Mouse (Mus musculus): ENCODE measurements around the gene Atp2b1. TPM values are rescaled to one million over a fixed set of nuclear protein-coding genes. Genes with fewer than 3 reads are reported as not detected.
"Not testable (repeated sequence)": the region's sequence is repeated elsewhere in the genome, so short reads cannot be mapped to it uniquely, and the experiment has no call there.

The Atp2b1 gene
- polyA plus RNA-seq, 1 experiment from 2014 or later: 96.2 TPM

DNA sequence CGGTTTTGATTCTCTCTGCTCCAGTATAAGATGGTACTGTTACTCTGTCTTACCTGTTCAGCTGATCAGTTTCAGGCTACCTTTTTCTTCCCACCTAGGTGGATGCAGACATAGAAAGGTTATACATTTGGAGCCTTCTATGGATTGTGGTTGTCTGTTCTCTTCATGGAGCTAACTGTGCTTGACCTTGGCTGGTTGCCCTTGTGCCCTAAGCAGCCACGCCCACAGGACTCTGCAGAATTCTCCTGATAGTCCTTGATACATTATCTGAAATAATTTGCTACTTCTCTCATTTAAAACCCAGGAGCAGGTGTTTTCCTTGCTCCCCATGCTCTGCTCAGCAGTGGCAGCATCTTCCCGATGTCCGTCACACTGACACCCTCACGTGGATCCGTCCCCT lies 61.4 kb downstream of the Atp2b1 start:
- DNase-seq (ENCODE audit: low spot score): no peak
- Histone ChIP-seq H3K9me3 (ENCODE audit: control insufficient read depth, low read length) (no peaks in the 10 kb centered on the region), H3K4me1 (ENCODE audit: control insufficient read depth, insufficient read depth, low read length) (0 out of 2 replicates have a peak, but pooled peaks cover 4% of the 10 kb centered on the region), H3K4me3 (ENCODE audit: low read depth, low read length) (no peak overlapping the region), H3K27ac (replicated peaks; ENCODE audit: low read depth, low read length) (no peak overlapping the region), H3K27me3 (ENCODE audit: control insufficient read depth, insufficient read depth, low read length) (no peaks in the 10 kb centered on the region), H3K36me3 (ENCODE audit: control insufficient read depth, insufficient read depth, low read length) (0 out of 2 replicates have a peak, but pooled peaks cover 2% of the 10 kb centered on the region), H3K4me2 (ENCODE audit: low read depth, severe bottlenecking) (no peak overlapping the region), H3K9ac (ENCODE audit: low read length) (no peak overlapping the region)
- no peak for ATAC-seq (ENCODE audit: insufficient number of reproducible peaks, low FRiP score, low TSS enrichment, low read depth)
- WGBS: 80% methylated on average over 6 of the region's 6 CpGs

GRCm38 (mm10) chr10:98976877-98977494 lies 62.8 kb downstream of the Atp2b1 start:
- WGBS: 54% methylated on average over 6 of the region's 6 CpGs

DNA sequence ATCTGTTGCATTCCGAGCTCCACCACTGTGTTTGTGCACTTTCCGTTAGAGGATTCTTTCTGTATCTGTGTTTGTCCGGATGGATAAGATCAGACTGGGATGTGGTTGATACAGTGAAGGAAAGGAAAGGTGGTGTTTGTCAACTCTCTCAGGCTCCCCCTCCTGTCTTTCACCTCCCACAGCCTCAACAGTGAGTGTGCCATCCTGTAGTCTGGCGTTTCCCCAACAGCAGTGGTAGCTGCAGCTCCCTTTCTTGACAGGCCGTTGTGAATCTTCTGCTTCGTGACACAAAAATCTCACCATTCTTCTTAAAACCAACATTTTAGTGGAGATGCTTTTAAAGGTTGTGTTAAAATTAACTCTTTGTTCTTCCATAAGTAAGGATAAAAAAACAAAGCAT lies 64.6 kb downstream of the Atp2b1 start:
- WGBS: 83% methylated on average over 6 of the region's 6 CpGs
- Histone ChIP-seq H3K4me1 (ENCODE audit: control insufficient read depth, insufficient read depth, low read length) (0 out of 2 replicates have a peak, but pooled peaks cover 4% of the 10 kb centered on the region), H3K9ac (ENCODE audit: low read length) (no peak overlapping the region), H3K4me2 (ENCODE audit: low read depth, severe bottlenecking) (no peak overlapping the region), H3K27me3 (ENCODE audit: control insufficient read depth, insufficient read depth, low read length) (no peaks in the 10 kb centered on the region), H3K9me3 (ENCODE audit: control insufficient read depth, low read length) (no peaks in the 10 kb centered on the region), H3K4me3 (ENCODE audit: low read depth, low read length) (no peak overlapping the region), H3K36me3 (ENCODE audit: control insufficient read depth, insufficient read depth, low read length) (no peaks in the 10 kb centered on the region), H3K27ac (replicated peaks; ENCODE audit: low read depth, low read length) (no peak overlapping the region)
- DNase-seq (ENCODE audit: low spot score) (no peak), ATAC-seq (ENCODE audit: insufficient number of reproducible peaks, low FRiP score, low TSS enrichment, low read depth) (no peak)

More at GRCm38 (mm10) chr10:98976877-98977494, 62.8 kb downstream of the Atp2b1 start:
- H3K36me3 ChIP-seq (ENCODE audit: control insufficient read depth, insufficient read depth, low read length): 0 out of 2 replicates have a peak, but pooled peaks cover 2% of the 10 kb centered on the region
- H3K9me3 ChIP-seq (ENCODE audit: control insufficient read depth, low read length): no peaks in the 10 kb centered on the region
- H3K27ac ChIP-seq (replicated peaks; ENCODE audit: low read depth, low read length): no peak overlapping the region
- 0 out of 2 replicates have a peak, but pooled peaks cover 4% of the 10 kb centered on the region for H3K4me1 ChIP-seq (ENCODE audit: control insufficient read depth, insufficient read depth, low read length)
- ATAC-seq (ENCODE audit: insufficient number of reproducible peaks, low FRiP score, low TSS enrichment, low read depth) (no peak), DNase-seq (ENCODE audit: low spot score) (no peak)
- no peaks in the 10 kb centered on the region for H3K27me3 ChIP-seq (ENCODE audit: control insufficient read depth, insufficient read depth, low read length)
- no peak overlapping the region for H3K4me2 ChIP-seq (ENCODE audit: low read depth, severe bottlenecking)
- H3K9ac ChIP-seq (ENCODE audit: low read length): no peak overlapping the region
- no peak overlapping the region for H3K4me3 ChIP-seq (ENCODE audit: low read depth, low read length)

DNA sequence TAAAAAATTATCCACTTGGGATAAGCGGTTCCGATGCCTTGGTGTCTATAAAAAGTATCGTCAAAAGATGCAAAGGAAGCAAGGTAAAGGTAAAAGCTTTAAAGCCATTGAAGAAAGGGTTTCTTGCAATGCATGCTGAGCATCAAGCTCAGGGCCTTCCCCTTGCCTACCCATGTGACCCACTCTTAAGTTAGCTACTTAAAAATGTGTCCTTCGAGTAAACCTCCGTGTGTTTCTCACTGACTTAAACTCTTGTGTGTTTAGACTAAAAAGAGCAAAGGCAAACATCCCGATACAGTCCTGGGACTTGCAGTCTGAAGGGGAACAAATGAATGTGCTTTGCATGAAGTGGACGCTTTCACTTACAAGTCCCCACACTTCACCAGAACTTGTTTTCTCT lies 65.1 kb downstream of the Atp2b1 start:
- DNase-seq (ENCODE audit: low spot score): no peak
- H3K27ac ChIP-seq (replicated peaks; ENCODE audit: low read depth, low read length): no peak overlapping the region
- no peak overlapping the region for H3K4me3 ChIP-seq (ENCODE audit: low read depth, low read length)
- no peaks in the 10 kb centered on the region for H3K27me3 ChIP-seq (ENCODE audit: control insufficient read depth, insufficient read depth, low read length)
- H3K9me3 ChIP-seq (ENCODE audit: control insufficient read depth, low read length): no peaks in the 10 kb centered on the region
- no peaks in the 10 kb centered on the region for H3K36me3 ChIP-seq (ENCODE audit: control insufficient read depth, insufficient read depth, low read length)
- H3K4me1 ChIP-seq (ENCODE audit: control insufficient read depth, insufficient read depth, low read length): 0 out of 2 replicates have a peak, but pooled peaks cover 4% of the 10 kb centered on the region
- no peak overlapping the region for H3K4me2 ChIP-seq (ENCODE audit: low read depth, severe bottlenecking)
- H3K9ac ChIP-seq (ENCODE audit: low read length): no peak overlapping the region
- WGBS: 91% methylated on average over 7 of the region's 7 CpGs
- no peak for ATAC-seq (ENCODE audit: insufficient number of reproducible peaks, low FRiP score, low TSS enrichment, low read depth)

DNA sequence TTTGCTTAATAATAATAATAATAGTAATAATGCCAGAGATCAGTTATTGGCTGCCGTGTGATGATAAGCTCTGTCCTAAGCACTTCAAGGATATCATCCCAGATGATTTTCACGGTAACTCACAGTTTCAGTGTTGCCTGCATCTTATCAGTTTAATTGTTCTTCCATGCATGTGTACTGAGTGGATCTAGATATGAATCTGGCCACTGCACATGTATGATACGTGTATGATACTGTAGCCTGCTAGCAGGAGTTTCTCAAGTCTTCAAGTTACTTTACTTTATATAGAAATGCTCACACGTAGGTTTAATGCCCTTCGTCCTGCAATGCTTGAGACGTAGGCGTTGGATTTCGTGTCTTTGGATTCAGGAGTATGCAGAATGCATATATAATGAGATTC lies 65.7 kb downstream of the Atp2b1 start:
- Histone ChIP-seq H3K9me3 (ENCODE audit: control insufficient read depth, low read length) (no peaks in the 10 kb centered on the region), H3K36me3 (ENCODE audit: control insufficient read depth, insufficient read depth, low read length) (no peaks in the 10 kb centered on the region), H3K4me1 (ENCODE audit: control insufficient read depth, insufficient read depth, low read length) (0 out of 2 replicates have a peak, but pooled peaks cover 4% of the 10 kb centered on the region), H3K4me2 (ENCODE audit: low read depth, severe bottlenecking) (no peak overlapping the region), H3K27me3 (ENCODE audit: control insufficient read depth, insufficient read depth, low read length) (no peaks in the 10 kb centered on the region), H3K27ac (replicated peaks; ENCODE audit: low read depth, low read length) (no peak overlapping the region), H3K4me3 (ENCODE audit: low read depth, low read length) (no peak overlapping the region), H3K9ac (ENCODE audit: low read length) (no peak overlapping the region)
- WGBS: 94% methylated on average over 8 of the region's 8 CpGs
- ATAC-seq (ENCODE audit: insufficient number of reproducible peaks, low FRiP score, low TSS enrichment, low read depth): no peak
- no peak for DNase-seq (ENCODE audit: low spot score)

- Histone ChIP-seq H3K4me1 (ENCODE audit: control insufficient read depth, insufficient read depth, low read length) (no peaks in the 10 kb centered on the region), H3K27me3 (ENCODE audit: control insufficient read depth, insufficient read depth, low read length) (no peaks in the 10 kb centered on the region), H3K4me3 (ENCODE audit: low read depth, low read length) (no peak overlapping the region), H3K9me3 (ENCODE audit: control insufficient read depth, low read length) (no peaks in the 10 kb centered on the region), H3K4me2 (ENCODE audit: low read depth, severe bottlenecking) (no peak overlapping the region), H3K27ac (replicated peaks; ENCODE audit: low read depth, low read length) (no peak overlapping the region), H3K9ac (ENCODE audit: low read length) (no peak overlapping the region), H3K36me3 (ENCODE audit: control insufficient read depth, insufficient read depth, low read length) (no peaks in the 10 kb centered on the region; the same call in 1 of the 2 replicates)
- 82% methylated on average over 3 of the region's 3 CpGs for WGBS
- ATAC-seq (ENCODE audit: insufficient number of reproducible peaks, low FRiP score, low TSS enrichment, low read depth) (no peak), DNase-seq (ENCODE audit: low spot score) (no peak)
Observed at GRCm38 (mm10) chr10:98991964-98992363, 77.8 kb downstream of the Atp2b1 start.

- DNase-seq (ENCODE audit: low spot score) (no peak), ATAC-seq (ENCODE audit: insufficient number of reproducible peaks, low FRiP score, low TSS enrichment, low read depth) (no peak)
- Histone ChIP-seq H3K4me1 (ENCODE audit: control insufficient read depth, insufficient read depth, low read length) (no peaks in the 10 kb centered on the region), H3K36me3 (ENCODE audit: control insufficient read depth, insufficient read depth, low read length) (peaks cover 3% of the 10 kb centered on the region; the same call in 1 of the 2 replicates), H3K27ac (replicated peaks; ENCODE audit: low read depth, low read length) (no peak overlapping the region), H3K4me3 (ENCODE audit: low read depth, low read length) (no peak overlapping the region), H3K4me2 (ENCODE audit: low read depth, severe bottlenecking) (no peak overlapping the region), H3K27me3 (ENCODE audit: control insufficient read depth, insufficient read depth, low read length) (no peaks in the 10 kb centered on the region), H3K9ac (ENCODE audit: low read length) (no peak overlapping the region), H3K9me3 (ENCODE audit: control insufficient read depth, low read length) (no peaks in the 10 kb centered on the region)
- WGBS: 96% methylated on average over 8 of the region's 8 CpGs
Observed at GRCm38 (mm10) chr10:98993186-98993585, 79.0 kb downstream of the Atp2b1 start.

- not testable (repeated sequence) for ATAC-seq (ENCODE audit: insufficient number of reproducible peaks, low FRiP score, low TSS enrichment, low read depth); DNase-seq (ENCODE audit: low spot score)
Observed at GRCm38 (mm10) chr10:98995016-98995747, 81.0 kb downstream of the Atp2b1 start.

More at GRCm38 (mm10) chr10:98995016-98995747, 81.0 kb downstream of the Atp2b1 start:
- not testable (repeated sequence) for H3K4me2 ChIP-seq (ENCODE audit: low read depth, severe bottlenecking); H3K9ac ChIP-seq (ENCODE audit: low read length); H3K27ac ChIP-seq (replicated peaks; ENCODE audit: low read depth, low read length); H3K27me3 ChIP-seq (ENCODE audit: control insufficient read depth, insufficient read depth, low read length); H3K4me1 ChIP-seq (ENCODE audit: control insufficient read depth, insufficient read depth, low read length); H3K36me3 ChIP-seq (ENCODE audit: control insufficient read depth, insufficient read depth, low read length); H3K9me3 ChIP-seq (ENCODE audit: control insufficient read depth, low read length); H3K4me3 ChIP-seq (ENCODE audit: low read depth, low read length)
- 90% methylated on average over 6 of the region's 6 CpGs for WGBS
